Mouse (Mus musculus): Measurements from ENCODE around the gene Zfp513.

Zfp513 gene

DNA sequence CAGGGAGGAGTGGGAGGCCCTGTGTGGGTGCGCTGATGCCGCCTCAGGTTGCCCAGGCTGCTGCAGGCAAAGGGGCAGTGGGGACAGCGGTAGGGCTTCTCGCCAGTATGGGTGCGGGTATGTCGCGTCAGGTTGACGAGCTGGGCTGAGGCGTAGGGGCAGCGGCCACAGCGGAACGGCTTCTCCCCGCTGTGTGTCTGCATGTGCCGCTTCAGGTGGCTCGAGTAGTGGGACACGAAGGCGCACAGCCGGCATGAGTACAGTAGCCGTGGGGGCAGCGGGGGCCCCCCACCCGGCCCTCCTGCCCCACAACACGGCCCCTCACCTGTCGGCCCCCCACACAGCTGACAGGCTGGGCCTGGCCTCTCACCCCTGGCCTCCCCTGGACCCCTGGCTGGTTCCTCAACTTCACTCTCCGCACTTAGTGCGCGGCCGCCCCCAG is 1.8 kb downstream of the Zfp513 start:
- no peak for DNase-seq (ENCODE audit: low read depth, low spot score)

DNA sequence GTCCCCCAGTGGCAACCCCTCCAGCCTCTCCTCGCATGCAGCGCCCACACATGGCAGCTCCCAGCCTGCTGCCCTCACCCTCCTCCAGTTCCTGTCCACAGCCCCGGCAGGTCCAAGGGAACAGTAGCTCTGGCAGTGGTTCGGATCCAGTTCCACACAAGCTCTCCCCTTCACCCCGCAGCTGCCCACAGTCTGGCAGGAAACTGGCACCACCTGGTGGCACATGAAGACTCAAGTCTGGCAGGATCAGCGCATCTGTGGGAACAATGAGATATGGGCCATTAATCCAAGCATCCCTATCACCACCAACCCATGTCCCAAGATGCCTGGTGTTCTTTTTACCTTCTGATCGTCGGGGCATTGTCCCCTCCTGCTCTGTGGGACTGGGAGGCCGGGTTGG is 2.2 kb downstream of the Zfp513 start:
- DNase-seq (ENCODE audit: low read depth, low spot score) = no peak

DNA sequence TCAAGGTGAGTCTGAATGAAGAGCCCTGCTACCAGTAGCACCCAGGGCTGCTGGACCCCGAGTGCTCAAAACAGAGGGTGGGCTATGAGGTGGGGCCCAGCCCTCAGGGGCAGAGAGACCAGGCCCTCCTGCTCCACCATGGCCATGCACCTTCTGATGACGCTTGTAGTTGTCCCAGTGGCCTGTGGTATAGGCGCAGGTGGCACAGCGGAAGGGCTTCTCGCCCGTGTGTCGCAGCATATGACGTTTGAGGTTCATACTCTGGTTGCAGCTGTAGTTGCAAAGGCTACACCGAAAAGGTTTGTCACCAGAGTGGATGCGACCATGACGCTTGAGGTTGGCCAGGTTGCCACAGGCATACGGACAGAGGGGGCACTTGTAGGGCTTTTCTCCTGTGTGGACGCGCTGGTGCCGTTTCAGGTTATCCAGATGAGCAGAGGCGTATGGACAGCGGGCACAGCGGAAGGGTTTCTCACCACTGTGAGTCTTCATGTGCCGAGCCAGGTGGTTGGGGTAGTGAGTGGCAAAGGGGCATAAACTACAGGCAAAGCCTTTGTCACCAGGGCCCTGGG is 2.7 kb downstream of the Zfp513 start:
- DNase-seq (ENCODE audit: low read depth, low spot score) = no peak

DNA sequence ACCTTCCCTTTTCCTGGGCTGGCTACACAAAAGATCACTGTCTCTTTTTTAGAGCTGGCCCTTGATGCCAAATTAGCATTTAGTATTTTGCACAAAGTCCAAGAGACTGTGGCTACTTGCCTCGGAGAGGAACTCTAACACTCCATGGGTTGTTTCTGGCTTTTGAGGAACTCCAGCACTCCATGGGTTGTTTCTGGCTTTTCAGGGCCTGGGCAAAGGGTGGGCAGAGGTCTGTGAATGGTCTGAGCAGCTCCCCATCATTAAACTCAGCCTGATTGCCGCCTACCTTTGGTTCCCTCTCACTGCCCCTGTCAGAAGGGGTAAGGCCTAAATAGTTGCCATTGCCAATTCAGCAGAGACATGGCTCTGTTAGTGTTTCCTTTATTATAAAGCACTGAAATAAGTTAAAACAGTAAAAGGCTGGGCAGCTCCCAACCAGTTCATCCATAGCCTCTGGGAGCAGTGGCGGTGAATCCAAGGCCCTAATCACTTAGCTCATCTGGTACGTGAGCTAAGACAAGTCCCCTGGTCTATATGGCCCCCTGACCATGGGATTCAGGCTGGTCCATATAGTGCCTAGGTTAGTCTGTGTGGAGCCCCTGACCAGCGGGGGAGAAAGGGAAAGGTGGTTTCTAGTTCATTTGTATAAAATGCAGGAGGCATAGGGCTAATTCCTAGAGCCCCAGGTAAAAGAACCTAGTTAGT is 3.3 kb downstream of the Zfp513 start:
- no peak for DNase-seq (ENCODE audit: low read depth, low spot score)

DNA sequence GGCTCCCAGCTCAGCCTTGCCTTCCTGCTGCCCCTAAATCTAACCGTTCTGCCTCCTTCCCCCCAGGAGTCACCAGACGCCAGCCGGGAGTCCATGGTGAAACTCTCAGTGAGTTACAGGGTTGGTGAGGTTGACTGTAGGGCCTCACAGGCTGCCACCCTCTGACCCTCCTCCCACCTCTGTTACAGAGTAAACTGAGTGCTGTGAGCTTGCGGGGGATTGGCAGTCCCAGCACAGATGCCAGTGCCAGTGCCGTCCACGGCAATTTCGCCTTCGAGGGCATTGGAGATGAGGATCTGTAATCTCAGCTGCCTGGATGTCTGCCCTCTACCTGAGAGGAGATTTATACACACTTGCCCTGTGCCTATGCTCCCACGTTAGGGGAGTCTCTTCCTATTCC is 3.9 kb downstream of the Zfp513 start:
- DNase-seq (ENCODE audit: low read depth, low spot score) = no peak

DNA sequence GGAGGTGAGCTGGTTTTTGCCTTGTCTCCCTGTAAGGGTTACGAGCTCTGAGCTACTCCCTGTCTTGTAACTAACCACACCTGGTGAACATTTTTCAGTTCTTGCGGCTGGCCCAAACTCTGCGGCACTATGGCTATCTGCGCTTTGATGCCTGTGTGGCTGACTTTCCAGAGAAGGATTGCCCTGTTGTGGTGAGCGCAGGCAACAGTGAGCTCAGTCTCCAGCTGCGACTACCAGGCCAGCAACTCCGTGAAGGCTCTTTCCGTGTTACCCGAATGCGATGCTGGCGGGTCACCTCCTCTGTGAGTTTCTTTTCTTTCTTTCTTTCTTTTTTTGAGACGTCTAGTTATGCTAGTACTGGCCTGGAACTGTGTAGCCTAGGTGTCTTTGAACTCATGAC is 5.0 kb downstream of the Zfp513 start:
- no peak for DNase-seq (ENCODE audit: low read depth, low spot score)

DNA sequence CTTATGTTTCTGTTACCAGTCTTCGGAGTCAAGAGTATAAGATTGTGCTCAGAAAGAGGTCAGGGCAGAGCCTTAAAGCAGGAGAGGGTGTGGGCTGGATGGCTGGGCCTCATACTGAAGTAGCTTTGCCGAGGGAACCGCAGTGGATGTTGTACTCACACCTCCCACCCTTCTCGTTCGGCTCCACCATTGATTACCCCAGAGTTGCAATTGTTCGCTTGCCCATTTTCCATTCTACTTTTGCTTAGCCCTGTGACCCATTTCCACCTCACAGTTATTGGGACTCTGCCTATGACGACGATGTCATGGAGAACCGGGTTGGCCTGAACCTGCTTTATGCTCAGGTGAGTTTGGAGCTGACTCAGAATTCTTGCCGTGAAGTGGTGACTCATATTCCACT is 5.9 kb downstream of the Zfp513 start:
- DNase-seq (ENCODE audit: low read depth, low spot score) = no peak

DNA sequence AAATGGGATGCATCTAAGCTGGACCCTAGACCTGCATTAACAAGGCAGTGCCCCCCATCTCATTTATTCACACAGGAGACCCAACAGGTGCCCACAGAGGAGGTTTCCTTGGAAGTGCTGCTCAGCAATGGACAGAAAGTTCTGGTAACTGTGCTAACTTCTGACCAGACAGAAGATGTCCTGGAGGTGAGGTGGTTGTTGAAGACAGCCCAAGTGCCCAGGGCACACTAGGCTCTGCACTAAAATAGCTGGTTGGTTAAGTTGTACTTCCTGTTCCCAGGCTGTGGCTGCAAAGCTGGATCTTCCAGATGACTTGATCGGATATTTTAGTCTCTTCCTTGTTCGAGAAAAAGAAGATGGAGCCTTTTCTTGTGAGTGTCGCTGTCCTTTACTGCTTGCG is 6.4 kb downstream of the Zfp513 start:
- no peak for DNase-seq (ENCODE audit: low read depth, low spot score)

DNA sequence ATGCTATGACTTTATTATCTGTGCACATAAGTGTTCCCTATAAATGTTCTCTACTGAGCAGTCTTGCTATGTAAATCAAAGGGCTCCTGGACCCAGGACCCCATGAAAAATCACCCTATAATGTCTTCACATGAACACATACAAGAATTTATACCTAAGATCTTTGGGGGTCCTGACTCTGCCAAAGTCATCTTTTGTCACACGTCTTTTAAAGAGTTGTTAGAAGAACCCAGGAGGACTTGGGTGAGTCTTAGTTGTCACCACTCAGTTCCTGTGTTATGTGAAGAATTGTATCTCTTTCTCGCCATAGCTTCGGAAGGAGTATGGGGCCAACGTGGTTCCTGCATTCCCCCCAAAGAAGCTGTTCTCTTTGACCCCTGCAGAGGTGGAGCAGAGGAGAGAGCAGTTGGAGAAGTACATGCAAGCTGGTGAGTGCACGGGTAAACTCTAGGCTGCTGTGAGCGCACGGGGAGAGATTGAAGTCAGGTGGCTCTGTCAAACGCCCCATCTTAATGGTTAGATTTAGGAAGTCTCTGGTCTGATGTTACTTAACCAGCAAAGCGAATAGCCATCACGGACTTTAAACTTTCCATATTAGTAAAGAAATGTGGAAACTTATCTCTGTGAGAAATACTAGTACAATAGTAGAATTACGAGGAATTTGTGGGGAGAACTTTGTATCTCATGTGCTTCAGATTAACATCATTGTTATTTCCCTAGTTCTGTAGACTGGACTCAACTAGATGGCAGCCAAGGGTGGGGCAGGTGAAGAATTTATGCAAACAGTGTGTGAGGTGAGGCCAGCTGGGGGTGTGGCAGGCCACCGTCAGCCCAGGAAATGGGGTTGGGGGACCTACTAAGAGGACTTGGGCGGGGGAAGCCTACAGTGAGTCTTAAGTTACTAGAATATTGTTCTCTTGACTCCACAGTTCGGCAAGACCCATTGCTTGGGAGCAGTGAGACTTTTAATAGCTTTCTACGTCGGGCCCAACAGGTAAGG is 7.3 kb downstream of the Zfp513 start:
- DNase-seq (ENCODE audit: low read depth, low spot score) = no peak

DNA sequence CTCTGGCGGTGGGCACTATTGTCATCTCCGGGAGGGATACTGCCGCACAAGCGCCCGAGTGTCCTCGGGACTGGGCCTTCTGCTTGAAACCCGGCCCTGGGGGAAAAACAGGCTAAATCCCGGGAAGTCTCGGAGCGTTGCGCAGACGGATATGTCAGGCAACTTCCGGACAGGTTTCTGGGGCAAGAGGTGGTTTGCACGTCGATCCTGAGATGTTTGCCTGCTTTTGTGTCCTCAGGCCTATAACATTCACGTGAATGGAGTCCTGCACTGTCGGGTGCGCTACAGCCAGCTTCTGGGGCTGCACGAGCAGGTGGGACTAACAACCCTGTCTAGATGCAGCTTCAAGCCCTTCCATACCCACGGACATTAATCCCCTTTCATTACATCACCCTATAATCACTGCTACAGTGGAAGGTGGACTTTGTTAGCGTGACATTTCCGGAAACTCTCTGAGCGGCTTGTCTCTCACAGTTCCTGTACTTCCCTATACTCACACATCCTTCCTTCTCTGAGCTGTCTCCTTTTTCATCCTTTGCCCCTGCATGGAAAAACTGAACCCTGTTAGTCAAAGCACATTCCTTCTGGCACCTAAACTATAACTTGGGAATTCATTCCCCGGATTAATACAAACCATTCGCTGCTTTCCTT is 8.3 kb downstream of the Zfp513 start:
- no peak for DNase-seq (ENCODE audit: low read depth, low spot score)

DNA sequence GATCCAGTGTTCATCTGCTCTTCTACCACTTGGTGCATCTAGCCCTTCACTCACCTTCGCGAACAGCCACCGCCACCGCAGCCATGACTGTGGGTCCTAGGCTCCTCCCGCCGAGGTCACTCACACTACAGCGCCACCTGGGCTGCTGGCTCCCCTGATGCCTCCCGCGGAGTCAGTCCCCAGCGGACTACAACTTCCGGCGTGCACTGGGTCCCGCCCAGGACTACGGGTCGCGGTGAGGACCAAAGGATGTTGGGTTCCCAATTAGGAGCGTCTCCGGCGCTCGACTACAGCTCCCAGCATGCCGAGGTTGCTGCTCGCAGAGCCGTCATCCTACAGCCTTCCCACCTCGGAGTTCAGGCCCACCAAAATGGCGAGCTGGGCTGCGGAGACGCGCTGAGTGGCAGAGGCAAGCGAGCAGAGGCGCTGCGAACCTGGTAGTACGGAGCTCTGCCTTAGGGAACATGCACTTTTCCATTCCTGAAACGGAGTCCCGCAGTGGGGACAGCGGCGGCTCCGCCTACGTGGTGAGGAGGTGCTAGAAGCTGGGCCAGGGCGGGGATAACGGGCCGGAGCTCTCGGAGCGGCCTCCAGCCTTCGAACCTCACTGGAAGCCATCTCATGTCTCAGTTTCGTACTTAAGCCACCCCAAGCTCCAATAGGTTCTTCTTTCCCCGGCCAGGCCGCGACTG is 9.0 kb downstream of the Zfp513 start, which contains the start of the genes Snx17 and Eif2b4:
TSS of gene Snx17 (plus strand) at position 289 of the 692 bp plus-strand sequence.
TSS of gene Eif2b4 (minus strand) at position 492 of the 692 bp plus-strand sequence.
- peak; percentile 97 for DNase-seq (ENCODE audit: low read depth, low spot score)

DNA sequence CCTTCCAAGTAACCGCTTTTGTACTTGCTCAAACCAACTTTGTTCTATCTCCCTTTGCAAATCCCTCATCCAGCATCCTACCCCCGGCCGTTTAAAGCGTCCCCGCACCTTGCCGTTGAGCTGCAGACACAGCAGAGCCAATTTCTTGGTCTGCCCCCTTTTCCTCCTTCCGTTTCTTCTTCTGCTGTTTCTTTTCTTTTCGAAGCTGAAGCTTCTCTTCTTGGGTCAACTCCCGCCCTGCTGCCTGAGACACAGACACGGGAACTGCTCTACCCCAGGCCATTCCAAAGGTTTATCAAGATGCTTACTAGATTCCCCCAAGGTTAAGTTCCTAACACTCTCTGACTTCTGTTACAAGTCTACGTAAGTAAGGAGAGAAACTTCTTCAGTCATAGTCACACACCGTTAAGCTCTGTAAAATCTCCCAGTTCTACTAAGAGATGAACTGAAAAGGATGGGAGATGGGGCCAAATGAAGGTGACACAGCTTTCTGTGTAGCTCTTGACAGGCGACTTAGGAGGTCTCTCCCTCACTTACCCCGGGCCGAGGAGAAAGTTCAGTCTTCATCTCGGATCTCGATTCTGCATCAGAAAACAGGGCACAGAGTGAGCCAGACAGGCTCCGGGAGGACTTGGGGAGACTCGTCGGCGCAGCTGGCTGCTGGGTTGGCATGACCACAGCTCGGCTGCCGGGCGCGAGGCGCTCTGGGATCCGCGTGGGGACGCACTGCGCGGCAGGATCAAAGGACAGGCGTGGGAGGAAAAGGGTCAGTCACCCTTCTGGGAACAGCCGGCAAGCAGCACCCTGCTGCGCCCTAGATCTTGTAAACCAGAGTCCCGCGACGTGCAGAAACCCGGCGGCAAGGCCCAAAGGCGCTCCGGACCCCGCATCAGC is 9.8 kb downstream of the Zfp513 start:
- no peak for DNase-seq (ENCODE audit: low read depth, low spot score)

DNA sequence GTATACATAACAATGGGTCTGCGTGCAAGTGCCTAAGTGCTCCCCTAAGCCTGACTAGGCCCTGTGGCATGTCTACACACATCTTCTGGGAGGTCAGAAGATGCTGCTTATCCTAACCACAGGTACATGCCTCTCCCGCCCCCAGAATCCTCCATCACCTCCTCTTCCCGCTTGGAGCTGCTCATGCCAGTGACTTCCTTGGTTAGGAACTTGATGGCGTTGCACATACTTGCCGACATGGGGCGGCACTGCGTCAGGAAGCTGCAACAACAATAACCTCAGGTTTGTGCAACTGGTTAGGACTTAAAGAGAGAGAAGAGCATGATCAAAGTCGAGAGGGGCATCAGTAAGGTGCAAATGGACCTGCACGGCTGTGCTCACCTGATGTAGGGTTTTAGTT is 11.9 kb downstream of the Zfp513 start:
- no peak for DNase-seq (ENCODE audit: low read depth, low spot score)

DNA sequence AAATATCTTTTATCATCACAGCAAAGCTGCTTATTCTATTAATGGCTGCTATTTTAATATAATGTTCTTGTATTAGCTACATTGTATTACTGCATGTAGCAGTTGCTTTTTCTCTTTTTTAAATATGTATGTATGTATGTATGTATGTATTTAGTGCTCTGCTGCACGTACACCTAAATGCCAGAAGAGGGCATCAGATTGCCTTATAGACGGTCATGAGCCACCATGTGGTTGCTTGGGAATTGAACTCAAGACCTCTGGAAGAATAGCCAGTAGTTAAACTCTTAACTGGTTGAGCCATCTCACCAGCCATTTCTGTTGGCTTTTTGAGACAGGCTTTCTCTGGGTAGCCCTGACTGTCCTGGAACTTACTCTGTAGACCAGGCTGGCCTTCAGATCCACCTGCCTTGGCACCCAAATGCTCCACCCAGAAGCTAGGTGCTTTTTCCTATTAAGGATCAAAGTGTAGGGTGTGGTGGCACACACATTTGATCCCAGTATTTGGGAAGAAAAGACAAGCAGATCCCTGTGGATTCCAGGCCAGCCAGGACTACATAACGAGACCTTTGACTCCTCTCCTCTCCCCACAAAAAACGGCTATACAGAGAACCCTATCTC is 13.8 kb downstream of the Zfp513 start:
- DNase-seq (ENCODE audit: low read depth, low spot score) = no peak

DNA sequence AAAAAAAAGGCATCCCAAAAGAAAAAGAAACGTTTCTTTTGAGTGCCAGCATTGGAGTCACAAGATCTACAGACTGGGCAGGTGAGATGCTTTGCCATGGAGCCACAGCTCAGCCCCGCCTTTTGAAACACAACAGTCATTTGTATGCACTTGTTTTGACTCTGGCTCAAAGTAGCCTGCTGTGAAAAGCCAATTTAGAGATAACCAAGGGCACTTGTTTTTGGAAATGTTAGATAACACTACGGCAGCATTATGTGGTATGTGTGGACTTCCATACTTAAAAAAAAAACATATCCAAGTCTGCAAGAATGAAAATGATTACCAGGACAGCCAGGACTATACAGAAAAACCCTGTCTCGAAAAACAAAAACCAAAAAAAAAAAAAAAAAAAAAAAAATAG is 18.4 kb downstream of the Zfp513 start:
- no peak for DNase-seq (ENCODE audit: low read depth, low spot score)

DNA sequence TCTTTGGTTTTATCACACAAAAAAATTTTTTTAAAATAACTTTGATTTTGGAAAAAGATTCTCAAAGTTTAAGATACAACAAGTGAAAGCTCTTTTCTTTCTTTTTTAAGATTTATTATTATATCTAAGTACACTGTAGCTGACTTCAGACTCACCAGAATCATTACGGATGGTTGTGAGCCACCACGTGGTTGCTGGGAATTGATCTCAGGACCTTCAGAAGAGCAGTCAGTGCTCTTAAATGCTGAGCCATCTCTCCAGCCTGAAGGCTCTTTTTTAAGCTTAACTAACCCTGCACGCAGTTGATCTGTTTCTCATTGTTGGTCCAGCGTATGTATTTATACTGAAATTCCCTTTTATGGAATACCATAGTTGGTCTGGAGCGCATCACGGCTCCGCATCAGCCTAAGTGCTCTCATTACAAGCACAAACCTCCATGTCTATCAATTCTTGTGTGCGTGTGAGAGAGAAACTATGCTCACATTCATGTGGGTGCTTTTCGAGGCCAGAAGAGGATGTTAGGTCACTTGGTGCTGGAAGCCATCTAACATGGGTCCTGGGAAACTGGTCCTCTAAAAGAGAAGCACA is 20.8 kb downstream of the Zfp513 start:
- no peak for DNase-seq (ENCODE audit: low read depth, low spot score)

DNA sequence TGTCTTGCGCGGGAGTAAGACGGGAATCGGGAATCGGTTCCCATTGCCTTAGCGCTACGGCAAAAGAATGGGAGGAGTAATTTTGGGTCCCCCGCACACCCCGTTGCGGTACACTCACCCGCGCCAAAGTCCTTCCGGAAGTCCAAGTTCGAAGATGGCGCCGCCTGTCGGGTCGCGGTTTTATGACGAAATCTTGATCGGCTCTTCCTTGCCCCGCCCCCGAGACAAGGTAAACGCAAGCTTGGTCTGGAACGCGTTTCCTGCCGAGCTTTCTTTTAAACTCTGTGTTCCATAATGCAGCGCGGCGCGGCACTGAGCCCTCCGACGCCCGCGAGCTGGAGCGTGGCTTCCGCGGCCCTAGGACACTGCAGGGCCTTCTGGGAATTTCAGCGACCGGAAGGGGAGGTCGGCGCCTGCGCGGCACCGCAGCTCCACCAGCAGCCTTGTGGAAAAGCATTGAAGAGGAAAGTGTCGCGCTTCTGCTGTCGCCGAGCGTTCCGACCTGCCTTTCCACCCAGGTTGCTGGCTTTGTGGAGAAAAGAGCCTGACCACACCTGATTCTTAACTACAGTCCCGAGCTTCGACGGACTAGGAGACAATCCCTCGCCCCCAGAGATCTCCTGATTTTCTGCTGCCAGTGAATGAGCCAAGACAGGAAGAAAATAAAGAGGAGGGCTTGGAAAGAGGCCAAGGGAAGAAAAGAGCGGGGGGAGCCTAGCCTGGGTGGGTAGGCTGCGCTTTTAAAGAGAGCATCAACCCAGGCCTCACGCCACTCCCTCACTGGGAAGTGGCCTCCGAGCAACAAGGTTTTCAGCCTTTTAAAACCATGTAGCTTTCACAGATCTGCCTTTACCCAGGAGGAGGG is 22.1 kb downstream of the Zfp513 start, which contains the start of the genes Gm29609 and Gtf3c2:
TSS of gene Gm29609 (minus strand) at position 146 of the 865 bp plus-strand sequence.
TSS of gene Gtf3c2 (minus strand) at position 379 of the 865 bp plus-strand sequence.
- peak; percentile 93 for DNase-seq (ENCODE audit: low read depth, low spot score)

DNA sequence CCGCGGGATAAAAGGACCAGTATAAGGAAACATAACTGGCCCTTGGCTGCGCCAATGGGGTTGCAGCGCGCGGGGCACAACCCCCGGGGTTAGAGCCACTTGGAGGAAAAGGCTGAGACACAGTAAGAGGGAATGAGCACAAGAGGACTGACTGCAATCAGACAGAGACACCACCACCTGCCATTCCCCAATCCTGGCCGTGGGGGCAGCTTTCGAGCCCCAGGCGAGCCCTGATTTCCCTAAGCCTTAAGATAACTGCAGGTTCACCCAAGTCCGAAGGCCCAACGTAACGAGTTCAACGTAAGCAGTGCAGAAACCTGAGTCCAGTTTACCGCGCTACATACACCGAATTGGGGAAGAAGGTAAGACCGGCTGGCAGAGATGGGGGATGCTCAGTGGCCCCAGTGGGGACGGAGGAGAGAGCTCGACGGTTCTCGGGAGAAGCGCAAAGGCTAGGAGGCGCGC is 22.8 kb downstream of the Zfp513 start:
- no peak for DNase-seq (ENCODE audit: low read depth, low spot score)

Data from WW6 (cell line).